Mouse (Mus musculus) CD8-positive naive resting alpha-beta T cell, adult 2 months (primary cell): Measurements from ENCODE around the gene Lsm2.
A peak's percentile ranks its signal among the peaks of the same experiment; 100 is the strongest.
"Not testable (repeated sequence)": the region's sequence is repeated elsewhere in the genome, so short reads cannot be mapped to it uniquely, and the experiment has no call there.

Source experiments
- DNase-seq, 2 experiments: peaks; one replicate each; pipeline ENCODE4 v3.0.0; 2022; ENCODE audit warnings: low read depth in 2 of 2, low spot score in 2 of 2

The Lsm2 gene

DNA sequence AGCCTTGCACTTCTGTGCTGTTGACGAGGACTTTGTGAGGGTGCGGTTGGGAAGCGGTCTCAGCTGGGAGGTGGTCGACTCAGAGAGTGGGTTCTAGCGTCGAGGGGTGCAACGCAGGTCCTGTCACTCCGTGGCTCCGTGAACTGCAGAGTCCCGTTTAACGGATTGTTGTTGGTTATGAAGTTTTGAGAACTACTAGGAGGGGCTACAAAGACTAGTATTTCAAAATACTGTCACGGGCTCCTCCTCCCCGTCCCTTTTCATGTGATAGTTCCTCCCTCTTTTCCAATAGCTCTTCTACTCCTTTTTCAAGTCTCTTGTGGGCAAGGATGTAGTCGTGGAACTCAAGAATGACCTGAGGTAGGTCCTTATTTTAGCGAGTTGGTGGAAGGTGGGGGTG lies 666 bp downstream of the Lsm2 start:
- DNase-seq: no peak

DNA sequence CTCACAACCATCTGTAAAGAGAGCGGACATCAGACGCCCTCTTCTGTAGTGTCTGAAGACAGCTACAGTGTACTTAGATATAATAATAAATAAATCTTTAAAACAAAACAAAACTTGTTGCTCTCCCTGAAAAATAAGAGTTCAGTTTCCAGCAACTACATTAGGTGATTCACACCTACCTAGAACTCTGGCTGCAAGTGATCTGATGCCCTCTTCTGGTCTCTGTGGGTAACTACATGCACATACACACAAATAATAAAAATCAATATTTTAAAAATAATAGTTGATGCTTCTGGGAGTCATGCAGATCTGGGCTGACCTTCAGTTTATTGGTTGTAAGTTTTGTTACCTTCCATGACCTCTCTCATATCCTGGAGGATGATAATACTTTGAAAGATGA lies 2.6 kb downstream of the Lsm2 start:
- DNase-seq: peak in 1 of 2 experiments; percentile 37

DNA sequence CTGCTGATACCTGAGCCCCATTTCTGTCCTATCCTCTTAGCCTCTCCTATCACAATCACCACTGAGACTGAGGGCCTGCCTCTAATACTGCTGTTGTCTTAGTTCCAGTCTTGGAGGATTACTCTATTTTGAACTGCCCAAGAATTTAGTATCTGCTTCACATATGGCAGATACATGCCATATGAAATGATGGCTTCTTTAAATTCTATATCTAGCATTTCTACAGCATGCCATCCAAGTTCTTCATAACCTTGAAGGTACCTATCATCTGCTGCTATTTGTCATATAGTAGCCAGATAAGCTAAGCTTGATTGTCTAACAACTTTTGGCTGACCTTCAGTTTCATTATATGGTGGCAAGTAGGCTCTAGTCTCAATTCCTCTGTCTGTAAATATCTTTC lies 13.1 kb downstream of the Lsm2 start:
- no peak for DNase-seq

DNA sequence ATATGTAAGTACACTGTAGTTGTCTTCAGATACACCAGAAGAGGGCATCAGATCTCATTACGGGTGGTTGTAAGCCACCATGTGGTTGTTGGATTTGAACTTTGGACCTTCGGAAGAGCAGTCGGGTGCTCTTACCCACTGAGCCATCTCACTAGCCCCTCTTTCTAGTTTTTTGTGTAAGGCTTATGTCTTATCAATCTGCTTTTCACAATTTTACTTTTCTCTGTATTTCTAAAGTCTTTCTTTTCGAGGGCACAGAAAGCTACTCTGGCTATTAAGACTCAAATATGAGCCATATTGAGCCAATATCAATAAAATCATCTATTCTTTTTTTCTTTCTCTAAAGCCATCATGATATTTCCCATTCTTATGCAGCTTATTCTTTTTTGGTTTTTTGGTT lies 13.5 kb downstream of the Lsm2 start:
- not testable (repeated sequence) for DNase-seq

DNA sequence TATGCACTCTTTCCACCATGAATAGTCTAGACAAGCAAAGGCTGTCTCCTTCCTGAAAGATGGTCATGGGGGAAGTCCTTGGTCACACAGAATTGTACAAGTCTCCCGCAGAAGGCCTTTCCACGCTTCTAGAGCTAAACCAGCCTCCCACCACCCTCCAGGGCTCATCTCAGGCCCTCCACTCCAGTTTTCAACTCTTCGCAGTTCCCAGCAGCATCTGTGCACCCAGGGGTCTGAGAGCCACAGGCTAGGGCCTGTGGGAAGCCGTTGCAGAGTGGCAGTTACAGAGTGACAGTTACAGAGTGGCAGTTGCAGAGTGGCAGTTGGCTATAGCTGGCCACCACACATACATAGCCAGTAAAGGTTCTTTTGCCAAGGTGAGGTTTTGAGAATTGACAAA lies 14.3 kb downstream of the Lsm2 start:
- not testable (repeated sequence) for DNase-seq

DNA sequence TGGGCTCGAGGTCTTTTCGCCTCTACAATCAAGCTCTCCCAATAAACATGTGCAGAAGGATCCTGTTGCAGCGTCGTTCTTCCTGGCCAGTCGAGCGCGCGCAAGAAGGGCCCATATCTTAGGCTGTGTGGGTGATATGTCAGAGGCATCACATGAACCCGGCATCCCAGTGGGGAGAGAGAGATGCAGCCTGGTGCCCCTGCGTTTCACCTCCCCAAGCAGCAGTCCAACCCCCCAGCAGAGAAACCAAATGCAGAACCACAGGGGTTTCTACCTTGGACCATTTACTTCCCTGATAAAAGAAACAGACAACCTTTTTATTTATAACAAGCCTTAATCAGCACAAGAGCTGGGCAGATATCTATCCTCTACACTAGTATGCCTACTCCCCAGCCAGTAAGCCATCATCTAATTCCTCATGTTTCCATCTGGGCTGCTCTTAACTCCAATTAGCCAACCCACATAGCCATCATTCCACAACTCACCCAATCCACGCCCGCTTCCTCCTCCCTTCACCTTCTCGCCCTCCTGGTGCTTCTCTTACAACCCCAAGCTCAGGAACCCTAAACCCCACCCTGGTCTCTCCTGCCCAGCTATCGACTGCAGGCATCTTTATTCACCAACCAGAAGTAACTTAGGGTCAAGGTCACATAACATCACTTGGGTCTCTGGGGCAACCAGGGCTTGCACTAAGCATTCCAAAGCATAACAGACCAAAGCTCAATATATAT lies 14.9 kb downstream of the Lsm2 start:
- DNase-seq: no peak

DNA sequence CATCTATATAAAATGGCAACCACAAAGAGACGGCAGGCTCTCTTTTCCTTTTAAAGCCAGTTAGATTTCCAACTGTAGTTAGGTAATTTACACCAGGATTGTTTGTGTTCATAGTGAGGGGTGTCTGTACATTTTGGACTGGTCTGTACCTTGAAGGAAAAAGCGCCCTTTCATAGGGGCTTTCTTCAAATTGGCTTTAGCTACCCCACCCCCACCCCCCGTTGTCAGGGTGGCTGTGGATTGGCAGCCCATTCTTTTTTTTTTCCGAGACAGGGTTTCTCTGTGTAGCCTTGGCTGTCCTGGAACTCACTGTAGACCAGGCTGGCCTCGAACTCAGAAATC lies 15.5 kb downstream of the Lsm2 start:
- no peak for DNase-seq

DNA sequence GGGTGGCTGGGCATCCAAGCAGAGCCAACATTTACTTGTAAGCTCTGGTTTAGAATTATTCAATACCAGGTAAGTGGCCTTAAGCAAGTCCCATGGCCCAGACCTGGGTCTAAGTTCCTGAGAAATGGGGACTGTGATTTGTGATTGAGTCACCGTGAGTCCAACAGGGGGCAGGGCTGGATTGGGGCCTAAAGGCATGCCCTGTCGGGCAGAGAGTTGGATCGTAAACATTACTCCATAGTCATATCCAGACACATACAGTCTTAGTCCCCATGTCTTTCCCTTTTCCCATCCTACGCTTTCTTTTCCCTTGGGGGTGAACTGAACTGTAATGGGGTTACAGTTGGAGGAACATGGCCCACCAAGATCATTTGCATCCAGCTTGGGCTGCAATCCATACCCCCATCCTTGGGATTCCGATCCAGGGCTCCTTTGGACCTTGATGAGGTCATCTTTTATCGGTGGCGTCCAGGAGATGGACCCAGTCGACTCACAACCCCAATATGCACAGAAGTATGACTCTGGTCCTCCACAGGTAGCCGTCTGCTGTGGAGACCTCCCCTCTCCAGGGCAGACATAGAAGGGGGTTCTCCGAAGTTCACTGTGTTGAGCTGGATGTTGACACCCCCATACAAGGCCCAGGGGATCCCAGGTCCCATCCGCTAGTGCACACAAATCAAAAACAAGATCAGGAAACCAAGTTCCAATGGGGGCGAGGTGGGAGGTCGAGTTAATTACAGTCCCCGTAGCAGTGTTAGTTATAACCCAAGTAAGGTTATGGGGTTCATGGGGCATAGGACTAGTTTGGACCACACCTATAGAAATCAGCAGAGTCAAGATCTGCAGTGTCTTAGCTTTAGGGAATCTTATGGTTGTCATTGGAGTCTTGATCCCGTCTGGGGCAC lies 17.1 kb downstream of the Lsm2 start:
- no peak for DNase-seq

DNA sequence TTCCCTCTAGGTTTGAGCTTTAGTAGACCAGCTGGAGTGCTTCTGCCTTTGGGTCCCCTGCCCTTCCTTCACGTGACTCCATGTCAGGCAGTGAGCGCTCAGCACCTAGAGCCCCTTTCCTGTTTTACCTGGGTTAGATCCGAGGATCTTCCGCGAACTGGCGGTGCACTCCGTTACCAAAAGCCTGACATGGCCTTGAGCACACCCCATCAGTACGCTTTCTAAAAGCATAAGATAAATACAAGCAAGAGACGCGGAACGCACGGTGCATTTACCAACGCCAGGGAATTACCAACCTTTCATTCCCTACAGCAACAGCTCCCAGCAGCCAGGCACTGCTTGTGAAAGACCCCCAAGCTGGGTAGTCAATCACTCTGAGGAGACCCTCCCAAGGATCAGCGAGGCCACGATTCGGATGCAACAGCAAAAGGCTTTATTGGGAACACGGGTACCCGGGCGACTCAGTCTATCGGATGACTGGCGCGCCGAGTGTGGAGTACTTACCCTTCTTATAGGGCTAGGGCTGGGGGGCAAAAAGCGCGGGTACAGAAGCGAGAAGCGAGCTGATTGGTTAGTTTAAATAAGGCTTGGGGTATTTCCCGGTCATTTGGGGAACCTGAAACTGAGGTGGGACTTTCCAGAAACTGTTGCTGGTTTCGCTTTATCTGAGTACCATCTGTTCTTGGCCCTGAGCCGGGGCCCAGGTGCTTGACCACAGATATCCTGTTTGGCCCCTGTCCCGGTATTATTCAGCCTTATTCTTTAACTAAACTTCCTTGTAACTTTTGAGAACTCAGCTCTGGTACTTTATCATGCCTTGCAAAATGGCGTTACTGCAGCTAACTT lies 18.4 kb downstream of the Lsm2 start:
- peak in 1 of 2 experiments; percentile 20 for DNase-seq

DNA sequence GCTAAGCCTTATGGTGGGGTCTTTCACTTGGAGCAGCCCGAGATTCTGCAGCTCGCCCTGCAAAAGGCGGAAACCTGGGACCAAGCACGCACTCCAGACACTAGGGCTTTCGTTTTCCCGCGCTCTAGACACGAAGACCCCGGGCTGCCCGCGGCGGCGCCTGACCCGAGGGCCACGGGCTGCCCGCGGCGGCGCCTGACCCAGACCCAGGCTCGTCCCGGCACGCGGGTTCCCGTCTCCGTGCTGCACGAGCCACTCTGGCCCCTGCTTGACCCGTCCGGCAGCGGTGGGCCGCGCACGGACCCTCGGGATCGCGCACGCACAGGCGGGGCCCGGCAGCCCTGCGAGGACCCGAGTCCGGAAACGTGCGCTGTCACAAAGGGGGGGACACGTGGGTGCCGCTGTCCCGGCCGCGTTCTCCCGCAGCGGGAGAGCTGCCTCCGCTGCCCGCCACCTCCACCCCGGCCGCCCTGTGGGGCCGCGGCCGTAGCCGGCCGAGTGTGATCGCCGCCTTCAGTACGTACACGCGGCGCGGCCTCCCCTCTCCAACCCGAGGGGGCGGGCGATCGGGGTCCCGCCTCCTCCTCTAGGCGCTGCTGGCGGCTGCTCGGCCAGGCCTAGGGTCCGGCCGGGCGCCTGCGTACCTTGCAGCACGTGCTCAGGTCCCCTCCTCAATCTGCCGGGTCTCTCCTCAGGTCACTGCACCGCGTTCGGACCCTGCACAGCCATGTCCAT lies 19.2 kb downstream of the Lsm2 start, which contains the start of gene Vars:
Vars (plus strand) TSS at position 271 of the 735 bp plus-strand sequence.
- peak; percentile 79 to 86 for DNase-seq

DNA sequence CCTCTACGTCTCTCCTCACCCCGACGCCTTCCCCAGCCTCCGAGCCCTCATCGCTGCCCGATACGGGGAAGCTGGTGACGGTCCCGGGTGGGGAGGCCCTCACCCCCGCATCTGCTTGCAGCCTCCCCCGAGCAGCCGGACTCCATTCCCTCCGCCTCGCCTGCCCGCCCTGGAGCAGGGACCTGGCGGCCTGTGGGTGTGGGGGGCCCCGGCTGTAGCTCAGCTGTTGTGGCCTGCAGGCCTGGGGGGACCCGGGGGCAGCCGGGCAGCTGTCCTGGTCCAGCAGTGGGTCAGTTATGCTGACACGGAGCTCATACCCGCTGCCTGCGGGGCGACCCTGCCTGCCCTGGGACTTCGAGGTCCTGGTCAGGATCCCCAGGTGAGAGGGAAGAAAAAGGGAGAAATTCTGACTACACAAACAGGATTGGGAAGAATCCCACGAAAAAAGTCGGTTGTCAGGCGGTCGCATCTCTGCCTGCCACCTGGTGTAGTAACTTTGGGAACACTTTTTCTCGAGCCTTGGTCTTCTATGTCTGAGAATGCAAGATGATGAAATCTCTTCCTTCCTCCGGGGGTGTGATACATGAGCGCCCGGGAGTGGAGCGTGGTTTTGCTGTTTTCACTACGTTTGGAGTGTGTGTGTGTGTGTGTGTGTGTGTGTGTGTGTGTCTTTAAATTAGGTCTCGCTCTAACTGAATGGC lies 19.9 kb downstream of the Lsm2 start:
- DNase-seq: peak; percentile 26 to 43

DNA sequence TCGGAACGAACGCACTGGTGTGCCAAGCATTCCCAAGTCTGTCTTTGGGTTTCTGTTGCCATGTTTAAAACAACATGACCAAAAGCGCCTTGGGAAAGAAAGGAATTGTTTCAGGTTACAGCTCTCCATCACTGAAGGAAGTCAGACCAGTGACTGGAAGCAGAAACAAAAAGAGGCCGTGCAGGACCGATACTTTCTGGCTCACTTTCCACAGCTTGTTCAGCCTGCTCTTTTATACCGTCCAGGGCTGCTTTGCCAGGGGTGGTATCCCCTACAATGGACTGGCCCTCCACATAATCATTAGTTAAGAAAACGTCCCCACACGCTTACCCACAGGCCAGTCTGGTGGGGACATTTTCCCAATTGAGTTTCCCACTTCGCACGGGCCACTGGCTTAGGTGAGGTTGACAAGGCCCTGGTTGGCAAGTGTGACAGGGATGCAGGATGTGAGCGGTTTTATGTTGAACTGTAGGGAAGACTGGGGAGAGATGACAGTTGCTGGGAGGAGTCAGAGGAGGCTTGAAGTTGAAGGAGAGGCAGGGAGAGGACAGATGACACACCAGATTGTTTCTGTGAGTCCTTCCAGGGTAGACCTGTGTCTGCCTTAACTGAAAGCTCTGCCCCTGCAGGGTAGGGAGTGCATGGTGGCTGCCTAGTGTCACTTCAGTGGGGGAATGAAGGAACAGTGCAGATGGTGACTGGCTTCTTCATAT lies 20.6 kb downstream of the Lsm2 start:
- no peak for DNase-seq

DNA sequence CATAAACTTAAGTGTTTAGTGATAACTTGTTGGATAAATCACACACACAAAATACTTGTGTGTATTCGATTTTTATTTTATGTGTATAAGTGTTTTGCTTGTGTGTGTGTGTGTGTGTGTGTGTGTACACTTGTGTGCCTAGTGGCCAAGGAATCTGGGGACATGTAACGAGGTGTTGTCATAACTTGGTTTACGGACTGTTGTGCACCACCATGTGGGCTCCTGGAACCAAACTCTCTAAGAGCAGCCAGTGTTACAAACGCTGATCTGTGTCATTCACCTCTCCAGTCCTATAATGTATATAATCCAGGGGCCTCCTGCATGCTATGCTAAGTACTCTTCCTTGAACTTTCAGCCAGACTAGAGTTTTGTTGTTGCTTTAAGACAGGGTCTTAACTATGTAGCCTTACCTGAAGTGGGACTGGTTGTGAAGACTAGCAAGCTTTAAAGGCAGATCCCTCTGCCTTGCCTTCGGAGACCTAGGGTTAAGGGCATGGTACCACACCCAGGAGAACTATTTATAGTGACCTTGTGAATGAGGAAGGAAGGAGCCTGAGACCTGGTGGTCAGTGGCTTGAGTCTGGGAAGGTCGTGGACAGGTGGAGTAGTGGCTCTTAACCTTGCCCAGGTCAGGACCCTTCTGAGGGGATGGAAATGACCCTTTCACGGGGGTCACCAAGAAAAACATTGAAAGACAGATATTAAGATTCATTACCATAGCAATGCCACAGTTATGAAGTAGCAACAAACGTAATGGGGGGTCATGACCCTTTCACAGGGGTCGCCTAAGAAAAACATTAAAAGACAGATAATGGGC lies 21.6 kb downstream of the Lsm2 start:
- no peak for DNase-seq

DNA sequence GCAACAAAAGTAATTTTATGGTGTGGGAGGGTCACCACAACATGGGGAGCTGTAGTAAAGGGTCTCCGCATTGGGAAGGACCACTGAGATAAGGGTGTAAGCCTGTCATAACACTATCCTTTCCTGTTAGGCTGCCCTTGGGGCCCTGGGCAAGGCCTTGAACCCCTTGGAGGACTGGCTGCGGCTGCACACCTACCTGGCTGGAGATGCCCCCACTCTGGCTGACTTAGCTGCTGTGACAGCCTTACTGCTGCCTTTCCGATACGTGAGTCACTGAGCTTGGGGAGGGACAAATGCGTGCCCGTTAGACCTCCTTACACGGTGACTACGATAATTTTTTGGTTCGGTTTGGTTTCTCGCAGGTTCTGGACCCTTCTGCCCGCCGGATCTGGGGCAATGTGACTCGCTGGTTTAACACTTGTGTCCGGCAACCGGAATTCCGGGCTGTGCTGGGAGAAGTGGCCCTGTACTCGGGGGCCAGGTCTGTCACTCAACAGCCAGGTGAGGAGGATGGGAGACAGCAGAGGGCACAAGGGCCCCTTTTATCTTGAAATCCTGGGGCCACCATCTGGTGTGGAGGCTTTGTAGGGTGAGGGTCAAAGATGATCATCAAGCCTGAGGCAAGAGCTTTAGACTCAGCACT lies 22.5 kb downstream of the Lsm2 start:
- no peak for DNase-seq

DNA sequence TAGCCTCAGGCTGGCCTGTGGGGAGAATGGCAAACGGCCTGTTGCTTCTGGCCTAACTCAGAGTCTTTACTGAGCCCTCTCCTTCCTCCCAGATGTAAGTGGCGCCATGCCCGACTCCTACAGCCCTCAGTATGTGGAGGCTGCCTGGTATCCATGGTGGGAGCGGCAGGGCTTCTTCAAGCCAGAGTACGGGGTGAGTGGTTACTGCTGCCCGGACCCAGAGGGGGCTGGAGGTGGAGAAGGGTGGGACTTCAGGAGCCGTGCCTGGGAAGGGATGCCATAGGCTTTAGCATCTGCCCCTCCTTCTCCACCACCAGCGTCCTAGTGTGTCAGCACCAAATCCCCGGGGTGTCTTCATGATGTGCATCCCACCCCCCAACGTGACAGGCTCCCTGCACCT lies 23.5 kb downstream of the Lsm2 start:
- no peak for DNase-seq

DNA sequence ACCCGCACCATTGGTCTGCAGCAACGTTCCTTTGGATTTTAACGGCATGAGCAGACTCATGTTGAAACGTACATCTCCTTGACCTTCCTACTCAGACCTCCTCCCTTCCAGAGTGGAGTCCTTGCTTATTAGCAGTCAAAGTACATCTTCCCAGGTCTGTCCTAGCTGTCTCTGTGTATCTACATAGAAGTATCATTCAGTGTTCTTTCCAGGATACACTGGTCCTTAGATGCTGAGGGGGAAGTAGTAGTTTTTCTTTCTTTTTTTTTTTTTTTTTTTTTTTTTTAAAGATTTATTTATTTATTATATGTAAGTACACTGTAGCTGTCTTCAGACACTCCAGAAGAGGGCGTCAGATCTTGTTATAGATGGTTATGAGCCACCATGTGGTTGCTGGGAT lies 24.2 kb downstream of the Lsm2 start:
- not testable (repeated sequence) for DNase-seq

DNA sequence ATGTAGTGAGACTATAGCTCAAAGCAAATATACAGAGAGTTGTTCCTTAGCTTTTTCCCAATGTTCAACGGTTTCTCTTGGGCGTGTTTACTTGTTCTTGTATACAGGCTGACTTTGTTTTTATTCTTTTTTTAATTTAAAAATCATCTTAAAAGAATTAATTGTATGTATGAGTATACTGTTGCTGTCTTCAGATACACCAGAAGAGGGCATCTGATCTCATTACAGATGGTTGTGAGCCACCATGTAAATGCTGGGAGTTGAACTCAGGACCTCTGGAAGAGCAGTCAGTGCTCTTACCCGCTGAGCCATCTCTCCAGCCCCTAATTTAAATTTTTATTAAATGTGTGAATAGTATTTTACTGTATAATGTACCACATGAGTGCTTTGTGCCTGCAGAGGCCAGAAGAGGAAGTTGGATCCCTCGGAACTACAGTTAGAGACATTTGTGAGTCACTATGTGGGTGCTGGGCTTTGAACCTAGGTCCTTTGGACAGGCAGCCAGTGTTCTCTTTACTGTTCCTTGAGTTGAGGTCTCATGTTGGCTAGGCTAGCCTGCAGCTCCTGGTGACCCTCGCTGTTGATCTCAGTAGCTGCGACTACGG lies 25.8 kb downstream of the Lsm2 start:
- DNase-seq: no peak

DNA sequence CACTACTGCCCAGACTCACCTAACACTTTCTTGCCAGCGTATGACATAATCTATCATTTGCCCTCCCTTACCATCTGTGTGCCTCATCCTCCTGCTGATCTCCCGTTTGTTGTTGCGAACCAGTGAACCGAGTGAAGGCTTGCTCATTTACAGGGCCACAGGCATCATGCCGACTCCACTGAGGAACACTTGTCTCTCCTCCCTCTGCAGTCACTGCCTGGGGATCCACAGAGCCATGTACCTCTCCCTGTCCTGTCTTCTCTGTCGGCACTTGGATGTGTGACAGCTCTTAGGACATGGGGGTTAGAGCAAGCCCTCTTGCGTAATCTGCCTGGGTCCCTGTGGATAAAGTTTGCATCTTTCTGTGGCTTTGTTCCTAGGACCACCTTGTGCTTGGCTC lies 27.9 kb downstream of the Lsm2 start:
- no peak for DNase-seq
